Mouse (Mus musculus): ENCODE measurements around the gene Gm42906. TPM values are rescaled to one million over a fixed set of nuclear protein-coding genes. Genes with fewer than 3 reads are reported as not detected.

Gm42906 gene
- polyA plus RNA-seq, 1 experiment from 2014 or later: not detected

- WGBS: 64% methylated on average over 3 of the region's 3 CpGs
- Histone ChIP-seq H3K9me3 (replicated peaks; ENCODE audit: control insufficient read depth, low read length, poor library complexity, severe bottlenecking) (no peaks in the 10 kb centered on the region), H3K9ac (ENCODE audit: low read depth, low read length) (no peak overlapping the region), H3K4me2 (ENCODE audit: low read length) (no peak overlapping the region), H3K4me3 (ENCODE audit: low read depth, low read length) (no peak overlapping the region), H3K36me3 (ENCODE audit: control insufficient read depth, insufficient read depth, low read length) (no peaks in the 10 kb centered on the region), H3K27me3 (ENCODE audit: control insufficient read depth, insufficient read depth, low read depth, low read length) (no peaks in the 10 kb centered on the region), H3K4me1 (ENCODE audit: control insufficient read depth, insufficient read depth, low read length) (no peaks in the 10 kb centered on the region), H3K27ac (ENCODE audit: low read length) (no peak overlapping the region)
- ATAC-seq: no peak
Observed at GRCm38 (mm10) chr5:151413617-151414016, 14.3 kb downstream of the Gm42906 start.

GRCm38 (mm10) chr5:151412666-151413463 is 15.1 kb downstream of the Gm42906 start:
- Histone ChIP-seq H3K36me3 (ENCODE audit: control insufficient read depth, insufficient read depth, low read length) (no peaks in the 10 kb centered on the region), H3K27me3 (ENCODE audit: control insufficient read depth, insufficient read depth, low read depth, low read length) (no peaks in the 10 kb centered on the region), H3K9me3 (replicated peaks; ENCODE audit: control insufficient read depth, low read length, poor library complexity, severe bottlenecking) (no peaks in the 10 kb centered on the region), H3K4me3 (ENCODE audit: low read depth, low read length) (no peak overlapping the region), H3K4me2 (ENCODE audit: low read length) (no peak overlapping the region), H3K9ac (ENCODE audit: low read depth, low read length) (no peak overlapping the region), H3K27ac (ENCODE audit: low read length) (no peak overlapping the region), H3K4me1 (ENCODE audit: control insufficient read depth, insufficient read depth, low read length) (no peaks in the 10 kb centered on the region)
- no peak for ATAC-seq
- WGBS: 57% methylated on average over 11 of the region's 11 CpGs

GRCm38 (mm10) chr5:151410006-151410405 is 18.0 kb downstream of the Gm42906 start:
- WGBS: 74% methylated on average over 3 of the region's 3 CpGs
- no peak overlapping the region for H3K4me3 ChIP-seq (ENCODE audit: low read depth, low read length)
- H3K27ac ChIP-seq (ENCODE audit: low read length): no peak overlapping the region
- no peak for ATAC-seq
- no peak overlapping the region for H3K9ac ChIP-seq (ENCODE audit: low read depth, low read length)
- no peak overlapping the region for H3K4me2 ChIP-seq (ENCODE audit: low read length)
- H3K9me3 ChIP-seq (replicated peaks; ENCODE audit: control insufficient read depth, low read length, poor library complexity, severe bottlenecking): no peaks in the 10 kb centered on the region
- H3K4me1 ChIP-seq (ENCODE audit: control insufficient read depth, insufficient read depth, low read length): peaks cover 1% of the 10 kb centered on the region; the same call in 1 of the 2 replicates
- H3K36me3 ChIP-seq (ENCODE audit: control insufficient read depth, insufficient read depth, low read length): no peaks in the 10 kb centered on the region
- H3K27me3 ChIP-seq (ENCODE audit: control insufficient read depth, insufficient read depth, low read depth, low read length): no peaks in the 10 kb centered on the region

- H3K9me3 ChIP-seq (replicated peaks; ENCODE audit: control insufficient read depth, low read length, poor library complexity, severe bottlenecking): no peaks in the 10 kb centered on the region
- H3K4me2 ChIP-seq (ENCODE audit: low read length): no peak overlapping the region
- H3K36me3 ChIP-seq (ENCODE audit: control insufficient read depth, insufficient read depth, low read length): no peaks in the 10 kb centered on the region
- H3K27ac ChIP-seq (ENCODE audit: low read length): no peak overlapping the region
- H3K4me1 ChIP-seq (ENCODE audit: control insufficient read depth, insufficient read depth, low read length): peaks cover 3% of the 10 kb centered on the region; the same call in 1 of the 2 replicates
- H3K27me3 ChIP-seq (ENCODE audit: control insufficient read depth, insufficient read depth, low read depth, low read length): no peaks in the 10 kb centered on the region
- peak; percentile 77 for ATAC-seq
- no peak overlapping the region for H3K4me3 ChIP-seq (ENCODE audit: low read depth, low read length)
- H3K9ac ChIP-seq (ENCODE audit: low read depth, low read length): no peak overlapping the region
- WGBS: 13% methylated on average over 1 of the region's 1 CpGs
Observed at GRCm38 (mm10) chr5:151409282-151409681, 18.7 kb downstream of the Gm42906 start.

GRCm38 (mm10) chr5:151408124-151408900 is 19.7 kb downstream of the Gm42906 start:
- no peak overlapping the region for H3K4me2 ChIP-seq (ENCODE audit: low read length)
- H3K9ac ChIP-seq (ENCODE audit: low read depth, low read length): no peak overlapping the region
- H3K9me3 ChIP-seq (replicated peaks; ENCODE audit: control insufficient read depth, low read length, poor library complexity, severe bottlenecking): no peaks in the 10 kb centered on the region
- H3K36me3 ChIP-seq (ENCODE audit: control insufficient read depth, insufficient read depth, low read length): no peaks in the 10 kb centered on the region
- ATAC-seq: no peak
- H3K4me3 ChIP-seq (ENCODE audit: low read depth, low read length): no peak overlapping the region
- H3K4me1 ChIP-seq (ENCODE audit: control insufficient read depth, insufficient read depth, low read length): peaks cover 3% of the 10 kb centered on the region; the same call in 1 of the 2 replicates
- WGBS: 17% methylated on average over 7 of the region's 7 CpGs
- H3K27ac ChIP-seq (ENCODE audit: low read length): no peak overlapping the region
- no peaks in the 10 kb centered on the region for H3K27me3 ChIP-seq (ENCODE audit: control insufficient read depth, insufficient read depth, low read depth, low read length)

GRCm38 (mm10) chr5:151407493-151407892 is 20.5 kb downstream of the Gm42906 start:
- Histone ChIP-seq H3K27me3 (ENCODE audit: control insufficient read depth, insufficient read depth, low read depth, low read length) (no peaks in the 10 kb centered on the region), H3K27ac (ENCODE audit: low read length) (no peak overlapping the region), H3K4me1 (ENCODE audit: control insufficient read depth, insufficient read depth, low read length) (peaks cover 3% of the 10 kb centered on the region; the same call in 1 of the 2 replicates), H3K9ac (ENCODE audit: low read depth, low read length) (no peak overlapping the region), H3K4me3 (ENCODE audit: low read depth, low read length) (no peak overlapping the region), H3K9me3 (replicated peaks; ENCODE audit: control insufficient read depth, low read length, poor library complexity, severe bottlenecking) (no peaks in the 10 kb centered on the region), H3K36me3 (ENCODE audit: control insufficient read depth, insufficient read depth, low read length) (no peaks in the 10 kb centered on the region), H3K4me2 (ENCODE audit: low read length) (no peak overlapping the region)
- WGBS: 95% methylated on average over 3 of the region's 3 CpGs
- ATAC-seq: no peak

- H3K36me3 ChIP-seq (ENCODE audit: control insufficient read depth, insufficient read depth, low read length): no peaks in the 10 kb centered on the region
- no peak for ATAC-seq
- no peak overlapping the region for H3K9ac ChIP-seq (ENCODE audit: low read depth, low read length)
- peaks cover 3% of the 10 kb centered on the region; the same call in 1 of the 2 replicates for H3K4me1 ChIP-seq (ENCODE audit: control insufficient read depth, insufficient read depth, low read length)
- H3K4me3 ChIP-seq (ENCODE audit: low read depth, low read length): no peak overlapping the region
- H3K9me3 ChIP-seq (replicated peaks; ENCODE audit: control insufficient read depth, low read length, poor library complexity, severe bottlenecking): no peaks in the 10 kb centered on the region
- H3K27ac ChIP-seq (ENCODE audit: low read length): no peak overlapping the region
- no peaks in the 10 kb centered on the region for H3K27me3 ChIP-seq (ENCODE audit: control insufficient read depth, insufficient read depth, low read depth, low read length)
- no peak overlapping the region for H3K4me2 ChIP-seq (ENCODE audit: low read length)
- WGBS: 83% methylated on average over 5 of the region's 5 CpGs
Observed at GRCm38 (mm10) chr5:151406276-151406675, 21.7 kb downstream of the Gm42906 start.

GRCm38 (mm10) chr5:151405314-151405903 is 22.6 kb downstream of the Gm42906 start:
- Histone ChIP-seq H3K4me3 (ENCODE audit: low read depth, low read length) (no peak overlapping the region), H3K4me1 (ENCODE audit: control insufficient read depth, insufficient read depth, low read length) (peaks cover 3% of the 10 kb centered on the region; the same call in 1 of the 2 replicates), H3K9ac (ENCODE audit: low read depth, low read length) (no peak overlapping the region), H3K9me3 (replicated peaks; ENCODE audit: control insufficient read depth, low read length, poor library complexity, severe bottlenecking) (no peaks in the 10 kb centered on the region), H3K4me2 (ENCODE audit: low read length) (no peak overlapping the region), H3K27ac (ENCODE audit: low read length) (no peak overlapping the region), H3K36me3 (ENCODE audit: control insufficient read depth, insufficient read depth, low read length) (no peaks in the 10 kb centered on the region), H3K27me3 (ENCODE audit: control insufficient read depth, insufficient read depth, low read depth, low read length) (no peaks in the 10 kb centered on the region)
- WGBS: 33% methylated on average over 8 of the region's 8 CpGs
- no peak for ATAC-seq

Measured in midbrain, embryonic 16.5 days (tissue).